Mouse (Mus musculus) midbrain, postnatal 0 days (tissue): ENCODE data around the gene Rmi2. TPM values are rescaled to one million over a fixed set of nuclear protein-coding genes. Genes with fewer than 3 reads are reported as not detected.

Source experiments
- ATAC-seq: fragments of 200-750 bp; cut with Nextera tagmentation; 2 replicates; pipeline ENCODE4 v1.8.0; 2017; ENCODE audit warnings: moderate number of reproducible peaks, mild to moderate bottlenecking, moderate TSS enrichment, moderate library complexity; ENCODE audit not compliant: low FRiP score
- DNase-seq: peaks from one replicate; pipeline ENCODE4 v3.0.0-alpha.2; 2015; ENCODE audit warnings: low spot score
- H3K27ac ChIP-seq: fragments of 300-500 bp; sonication (generic); 2 replicates; pipeline ENCODE4 v1.5.1; 2014; ENCODE audit warnings: low read depth, mild to moderate bottlenecking, low read length, mixed read lengths
- H3K27me3 ChIP-seq: fragments of 300-500 bp; sonication (generic); 2 replicates; pipeline ENCODE4 v1.6.1; 2014; ENCODE audit warnings: low read length, control low read depth, mixed read lengths; ENCODE audit not compliant: insufficient read depth
- H3K36me3 ChIP-seq: fragments of 300-500 bp; sonication (generic); 2 replicates; pipeline ENCODE4 v1.6.1; 2014; ENCODE audit warnings: low read length, control low read depth, mixed read lengths; ENCODE audit not compliant: insufficient read depth
- H3K4me1 ChIP-seq: fragments of 300-500 bp; sonication (generic); 2 replicates; pipeline ENCODE4 v1.6.1; 2014; ENCODE audit warnings: mild to moderate bottlenecking, control low read depth, antibody characterized with exemption, low read length, mixed read lengths; ENCODE audit not compliant: insufficient read depth
- H3K4me2 ChIP-seq: fragments of 300-500 bp; sonication (generic); 2 replicates; pipeline ENCODE4 v1.6.1; 2014; ENCODE audit warnings: low read depth, mild to moderate bottlenecking, low read length, mixed read lengths; ENCODE audit not compliant: poor library complexity, severe bottlenecking
- H3K4me3 ChIP-seq: fragments of 300-500 bp; sonication (generic); 2 replicates; pipeline ENCODE4 v1.5.1; 2014; ENCODE audit warnings: low read depth, mild to moderate bottlenecking, low read length, moderate library complexity
- H3K9ac ChIP-seq: fragments of 300-500 bp; sonication (generic); replicated peaks from 2 replicates; pipeline ENCODE4 v1.6.1; 2014; ENCODE audit warnings: mild to moderate bottlenecking, low read length, moderate library complexity, mixed read lengths; ENCODE audit not compliant: poor library complexity, severe bottlenecking
- H3K9me3 ChIP-seq: fragments of 300-500 bp; sonication (generic); 2 replicates; pipeline ENCODE4 v1.6.1; 2016; ENCODE audit warnings: low read length, control low read depth
- CTCF ChIP-seq: IDR thresholded peaks from 2 replicates; pipeline ENCODE4 v1.5.1; 2016; ENCODE audit warnings: antibody characterized with exemption, mild to moderate bottlenecking
- WGBS: fragments of 180-500 bp; shearing (Covaris S2); extraction: QIAGEN DNeasy Blood & Tissue Kit; methylation state at CpG from one replicate; pipeline ENCODE4 v1.1.7; 2014; 5-methylcytosine and 5-hydroxymethylcytosine counted together
- polyA plus RNA-seq: library from polyadenylated mRNA; unstranded; fragments of >200 nt; fragmentation: Nextera tagmentation; extraction: Ambion mirVana; gene quantifications from 2 replicates; pipeline ENCODE4 v1.2.1, GENCODE M21; 2015
- total RNA-seq: library from RNA; depleted of rRNA; stranded (reverse); fragments of >200 nt; gene quantifications from 2 replicates; pipeline ENCODE4 v1.2.3, GENCODE M21; 2014

Gene Rmi2
- total and polyA plus RNA-seq, 2 experiments from 2014 or later, result 0.22 to 1.1 TPM

DNA sequence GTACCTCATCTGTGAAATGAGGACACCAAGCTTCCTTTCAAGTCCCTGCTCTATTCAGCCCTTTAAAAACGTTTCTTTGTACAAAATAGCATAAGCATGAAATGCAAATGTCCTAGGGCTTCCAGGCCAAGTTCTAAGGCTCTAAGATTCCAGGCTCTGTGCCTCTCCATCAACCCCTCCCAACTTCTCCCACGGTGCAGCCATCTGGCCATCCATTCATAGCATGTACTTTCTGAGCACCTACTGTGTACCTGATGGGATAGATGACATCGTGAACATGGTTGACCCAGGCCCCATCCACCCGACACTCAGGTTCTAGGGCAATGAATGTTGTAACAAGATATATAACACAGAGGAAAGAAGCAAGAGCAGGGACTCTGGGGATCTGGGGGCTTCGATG lies 88.7 kb downstream of the Rmi2 start:
- H3K9ac ChIP-seq, result no peak overlapping the region
- H3K4me1 ChIP-seq, result no peaks in the 10 kb centered on the region
- H3K36me3 ChIP-seq, result no peaks in the 10 kb centered on the region
- no peaks in the 10 kb centered on the region for H3K9me3 ChIP-seq
- no peak overlapping the region for H3K4me2 ChIP-seq
- no peak overlapping the region for H3K27ac ChIP-seq
- DNase-seq (no peak), ATAC-seq (no peak)
- 63% methylated on average over 5 of the region's 5 CpGs for WGBS
- no peak overlapping the region for H3K4me3 ChIP-seq
- no peak for TF ChIP-seq CTCF
- H3K27me3 ChIP-seq, result no peaks in the 10 kb centered on the region

DNA sequence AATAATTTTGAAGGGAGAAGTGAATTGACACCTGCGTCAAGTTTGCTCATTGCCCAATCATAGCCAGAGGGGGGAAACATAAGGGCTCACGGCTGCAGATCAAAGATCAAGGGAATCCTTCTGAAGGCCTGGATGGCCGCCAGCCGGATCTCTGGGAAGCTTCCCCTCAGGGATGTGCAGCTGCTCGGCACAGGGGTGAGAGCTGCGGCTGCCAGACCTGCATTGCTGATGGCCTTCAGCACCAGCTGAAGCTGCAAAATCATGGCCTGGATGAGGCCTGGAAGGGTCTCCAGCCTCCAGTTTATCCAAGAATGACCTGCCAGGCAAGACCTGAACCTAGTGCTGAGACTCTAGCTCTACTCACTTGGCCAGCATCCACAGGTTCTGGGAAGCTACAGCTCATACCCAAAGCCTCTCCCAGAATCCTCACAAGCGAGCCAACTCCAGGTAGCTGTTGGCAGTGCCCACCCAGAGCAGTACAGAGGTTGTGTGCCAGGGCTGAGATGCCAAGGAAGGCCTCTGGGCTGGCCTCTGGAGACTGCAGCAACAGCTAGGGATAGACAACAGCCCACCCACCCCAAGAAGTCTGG lies 90.8 kb downstream of the Rmi2 start:
- no peak for ATAC-seq
- H3K27me3 ChIP-seq, result no peaks in the 10 kb centered on the region
- no peak overlapping the region for H3K4me2 ChIP-seq
- 30% methylated on average over 7 of the region's 7 CpGs for WGBS
- TF ChIP-seq CTCF, result no peak
- no peak overlapping the region for H3K9ac ChIP-seq
- H3K9me3 ChIP-seq, result no peaks in the 10 kb centered on the region
- no peaks in the 10 kb centered on the region for H3K4me1 ChIP-seq
- no peaks in the 10 kb centered on the region for H3K36me3 ChIP-seq
- no peak overlapping the region for H3K4me3 ChIP-seq
- DNase-seq, result peak; percentile 61
- H3K27ac ChIP-seq, result no peak overlapping the region

DNA sequence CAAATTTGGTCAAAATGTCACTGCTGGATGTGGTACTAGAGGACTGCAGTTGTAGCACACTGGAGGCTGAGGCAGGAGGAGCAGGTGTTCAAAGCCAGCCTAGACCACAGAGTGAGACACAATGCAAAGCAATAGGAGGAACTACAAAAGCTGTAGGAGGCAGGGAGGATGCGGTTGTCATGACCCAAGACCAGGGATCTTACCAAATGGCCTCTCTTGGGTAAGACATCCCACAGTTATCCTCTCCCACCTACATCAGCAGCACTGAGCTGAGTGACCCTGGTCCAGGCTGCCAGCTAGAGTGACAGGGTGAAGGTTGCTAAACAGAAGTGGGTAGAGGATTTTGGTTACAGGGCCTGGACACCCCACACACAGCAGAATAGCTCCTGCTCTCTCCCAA lies 92.2 kb downstream of the Rmi2 start:
- Histone ChIP-seq H3K36me3 (no peaks in the 10 kb centered on the region), H3K9ac (no peak overlapping the region), H3K4me1 (no peaks in the 10 kb centered on the region), H3K4me3 (no peak overlapping the region), H3K27me3 (no peaks in the 10 kb centered on the region), H3K9me3 (no peaks in the 10 kb centered on the region), H3K4me2 (no peak overlapping the region), H3K27ac (no peak overlapping the region)
- DNase-seq, result no peak
- no peak for ATAC-seq
- no peak for TF ChIP-seq CTCF
- 81% methylated on average over 1 of the region's 1 CpGs for WGBS

DNA sequence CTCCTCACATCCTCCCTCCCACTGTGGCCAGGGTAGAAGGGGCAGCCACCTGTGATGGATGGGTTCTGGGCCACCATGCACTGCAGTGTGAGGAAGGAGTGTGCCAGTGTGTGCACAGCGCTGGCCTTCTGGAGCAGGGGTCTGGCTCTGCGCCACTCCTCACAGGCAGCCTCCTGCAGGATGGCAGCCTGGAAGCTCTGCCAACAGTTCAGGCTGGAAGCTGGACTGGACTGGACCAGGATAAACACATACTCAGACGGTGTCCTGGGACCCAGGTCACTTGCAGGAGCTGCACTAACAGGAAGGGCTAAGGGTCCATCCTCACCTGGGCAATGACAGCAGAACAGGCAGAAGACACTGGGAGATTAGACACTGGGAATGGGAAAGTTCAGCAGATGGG lies 98.5 kb downstream of the Rmi2 start:
- H3K4me1 ChIP-seq, result no peaks in the 10 kb centered on the region
- no peaks in the 10 kb centered on the region for H3K36me3 ChIP-seq
- no peaks in the 10 kb centered on the region for H3K27me3 ChIP-seq
- DNase-seq (peak; percentile 28), ATAC-seq (no peak)
- no peak overlapping the region for H3K4me2 ChIP-seq
- 66% methylated on average over 3 of the region's 3 CpGs for whole genome bisulfite sequencing
- no peak overlapping the region for H3K4me3 ChIP-seq
- no peak overlapping the region for H3K27ac ChIP-seq
- no peak for TF ChIP-seq CTCF
- no peaks in the 10 kb centered on the region for H3K9me3 ChIP-seq
- no peak overlapping the region for H3K9ac ChIP-seq

DNA sequence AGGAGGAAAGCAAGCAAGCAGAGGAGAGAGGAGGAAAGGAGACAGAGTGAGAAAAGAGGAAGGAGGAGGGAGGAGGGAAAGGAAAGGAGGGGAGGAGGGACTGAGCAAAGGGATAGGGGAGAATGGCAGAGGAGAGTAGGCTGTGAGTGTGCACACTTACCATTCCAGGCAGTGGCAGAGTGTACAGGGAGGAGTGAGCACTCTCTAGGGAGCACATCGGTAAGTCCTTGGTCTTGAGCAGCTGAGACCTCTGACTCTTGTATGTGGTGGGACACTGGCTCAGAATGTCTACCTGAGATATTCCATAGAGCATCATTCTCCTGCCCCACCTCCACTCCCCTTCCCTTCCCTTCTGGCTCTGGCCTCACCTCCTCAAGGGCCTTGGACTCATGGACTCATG lies 99.2 kb downstream of the Rmi2 start:
- Histone ChIP-seq H3K27ac (no peak overlapping the region), H3K4me1 (no peaks in the 10 kb centered on the region), H3K9ac (no peak overlapping the region), H3K36me3 (no peaks in the 10 kb centered on the region), H3K4me3 (no peak overlapping the region), H3K27me3 (no peaks in the 10 kb centered on the region), H3K9me3 (no peaks in the 10 kb centered on the region), H3K4me2 (no peak overlapping the region)
- TF ChIP-seq CTCF, result no peak
- ATAC-seq (no peak), DNase-seq (no peak)
- WGBS, result 100% methylated on average over 1 of the region's 1 CpGs

DNA sequence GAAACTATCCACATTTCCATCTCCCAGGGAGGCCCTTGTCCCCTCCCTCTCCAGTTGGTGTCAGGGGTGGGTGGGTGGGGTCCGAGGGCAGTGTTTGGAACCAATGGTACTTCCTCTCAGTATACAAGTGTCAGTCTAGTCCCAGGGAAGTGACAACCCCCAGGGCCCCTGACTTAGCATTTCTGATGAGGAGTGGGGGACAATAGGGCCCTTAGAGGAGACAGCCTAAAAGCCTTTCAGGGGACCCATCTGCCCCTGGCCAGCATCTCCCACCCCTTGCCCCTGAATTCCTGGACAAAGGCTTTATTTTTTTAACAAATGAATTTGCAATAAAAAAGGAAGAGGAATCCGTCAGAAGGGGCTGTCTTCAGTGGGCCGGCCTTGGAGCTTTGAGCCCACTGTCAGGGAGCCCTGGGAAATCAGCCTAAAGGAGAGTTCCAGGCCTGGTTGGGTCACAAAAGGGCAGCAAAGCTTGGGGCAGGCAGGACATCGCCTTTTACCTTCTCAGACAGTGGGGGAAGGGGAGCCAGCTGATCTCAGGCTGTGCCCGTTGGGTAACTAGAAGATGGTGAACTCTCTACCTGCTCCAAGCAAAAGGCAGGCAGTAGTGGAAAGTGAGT lies 102.0 kb downstream of the Rmi2 start:
- no peak overlapping the region for H3K9ac ChIP-seq
- H3K27me3 ChIP-seq, result no peaks in the 10 kb centered on the region
- no peak for DNase-seq
- no peak for ATAC-seq
- no peak for TF ChIP-seq CTCF
- H3K9me3 ChIP-seq, result no peaks in the 10 kb centered on the region
- H3K4me3 ChIP-seq, result no peak overlapping the region
- H3K4me1 ChIP-seq, result no peaks in the 10 kb centered on the region
- H3K4me2 ChIP-seq, result no peak overlapping the region
- H3K27ac ChIP-seq, result no peak overlapping the region
- no peaks in the 10 kb centered on the region for H3K36me3 ChIP-seq
- WGBS, result 17% methylated on average over 5 of the region's 5 CpGs
